Mouse (Mus musculus): Measurements from ENCODE around the gene Xpo4. TPM values are rescaled to one million over a fixed set of nuclear protein-coding genes. Genes with fewer than 3 reads are reported as not detected.
"Not testable (repeated sequence)": the region's sequence is repeated elsewhere in the genome, so short reads cannot be mapped to it uniquely, and the experiment has no call there.

The Xpo4 gene
- 10 to 100 TPM; 11.6 to 12.8 TPM for total RNA-seq (2021)
- long read RNA-seq, experiment 1 = 0 reads
- long read RNA-seq, experiment 2, partial matches to known transcripts = 0 of 2 reads
- long read RNA-seq, experiment 2, other reads (novel, unspliced or antisense) = 1 of 2 reads

- DNase-seq = peak; percentile 88
- intact Hi-C loops (cut with DNase I) = no loop called here
These were observed at the start of gene Xpo4 for GRCm38 (mm10) chr14:57664822-57665627. Xpo4 (minus strand) TSS chr14:57665430.

DNA sequence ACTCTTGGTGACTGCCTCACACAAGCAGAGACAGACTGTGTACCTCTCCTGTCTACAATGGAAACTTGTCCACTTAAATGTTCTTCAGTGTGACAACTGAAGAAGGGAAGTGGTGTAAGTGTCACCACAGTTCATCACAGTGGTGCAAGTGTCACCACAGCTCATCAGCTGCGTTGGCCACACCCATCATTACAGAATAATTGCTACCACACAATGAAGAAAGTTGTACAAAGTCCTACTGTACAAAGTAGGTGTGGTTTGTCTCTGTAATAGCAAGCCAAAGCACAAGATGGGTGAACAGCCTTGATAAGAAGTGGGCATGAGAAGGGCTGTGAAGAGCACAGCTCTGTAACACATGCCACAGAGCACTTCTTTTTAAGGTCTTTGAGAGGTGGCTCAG is 47.7 kb upstream of the Xpo4 start:
- intact Hi-C loops (cut with DNase I) = no loop called here
- DNase-seq = no peak

DNA sequence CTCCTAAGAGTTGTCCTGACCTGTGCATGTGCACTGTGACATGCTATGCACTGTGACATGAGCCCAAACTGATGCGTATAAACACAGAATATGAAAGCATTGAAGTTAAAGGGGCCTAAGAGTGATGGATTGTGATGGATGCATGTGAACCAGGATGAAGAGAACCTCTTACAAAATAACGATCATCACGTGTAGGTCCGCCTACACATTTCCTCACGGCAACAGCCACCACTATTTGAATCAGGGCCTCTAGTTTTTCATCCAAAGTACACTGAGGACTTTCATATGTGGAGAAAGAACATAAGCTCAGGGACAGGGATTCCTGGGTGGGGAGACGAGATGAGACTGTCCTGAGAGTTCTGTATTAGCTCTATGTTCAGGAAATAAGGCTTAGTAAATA is 45.8 kb upstream of the Xpo4 start:
- intact Hi-C loops (cut with DNase I) = no loop called here
- no peak for DNase-seq

GRCm38 (mm10) chr14:57709171-57709570 is 43.9 kb upstream of the Xpo4 start:
- intact Hi-C loops (cut with DNase I) = loop anchor here (2.0 kb wide), 2 partner anchors 14 to 38 kb away; partner anchors contain the start of gene Gm49361

GRCm38 (mm10) chr14:57708580-57708979 is 43.4 kb upstream of the Xpo4 start:
- intact Hi-C loops (cut with DNase I) = loop anchor here (2.0 kb wide), 2 partner anchors 14 to 38 kb away; partner anchors contain the start of gene Gm49361
- DNase-seq = peak; percentile 55 to 60

More at GRCm38 (mm10) chr14:57709171-57709570, 43.9 kb upstream of the Xpo4 start:
- DNase-seq = peak in 1 of 2 experiments; percentile 51

GRCm38 (mm10) chr14:57707100-57707893 is 42.1 kb upstream of the Xpo4 start:
- intact Hi-C loops (cut with DNase I) = no loop called here
- DNase-seq = peak; percentile 59 to 66

DNA sequence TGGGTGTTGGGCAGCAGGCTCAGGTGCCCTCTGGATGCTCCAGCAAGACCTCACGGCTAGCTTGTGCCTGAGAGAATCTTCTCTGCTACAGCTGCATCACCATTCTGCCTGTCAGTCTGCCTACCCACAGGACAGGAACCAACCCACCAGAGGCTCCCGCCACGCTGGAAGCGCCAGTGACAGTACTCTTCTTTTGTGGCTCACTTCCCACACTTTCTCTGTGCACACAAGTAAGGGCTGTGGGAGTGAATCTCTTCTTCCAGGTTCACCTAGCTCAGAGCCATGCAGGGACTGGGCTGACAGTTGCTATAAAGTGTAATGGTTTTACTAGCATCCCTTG is 41.5 kb upstream of the Xpo4 start:
- DNase-seq = no peak
- intact Hi-C loops (cut with DNase I) = no loop called here

- intact Hi-C loops (cut with DNase I) = no loop called here
- no peak for DNase-seq
These were observed 40.5 kb upstream of the Xpo4 start for GRCm38 (mm10) chr14:57705759-57706158.

- intact Hi-C loops (cut with DNase I) = no loop called here
- no peak for DNase-seq
These were observed 39.8 kb upstream of the Xpo4 start for GRCm38 (mm10) chr14:57705075-57705474.

GRCm38 (mm10) chr14:57701915-57702477 is 36.8 kb upstream of the Xpo4 start:
- no peak for DNase-seq
- intact Hi-C loops (cut with DNase I) = no loop called here

DNA sequence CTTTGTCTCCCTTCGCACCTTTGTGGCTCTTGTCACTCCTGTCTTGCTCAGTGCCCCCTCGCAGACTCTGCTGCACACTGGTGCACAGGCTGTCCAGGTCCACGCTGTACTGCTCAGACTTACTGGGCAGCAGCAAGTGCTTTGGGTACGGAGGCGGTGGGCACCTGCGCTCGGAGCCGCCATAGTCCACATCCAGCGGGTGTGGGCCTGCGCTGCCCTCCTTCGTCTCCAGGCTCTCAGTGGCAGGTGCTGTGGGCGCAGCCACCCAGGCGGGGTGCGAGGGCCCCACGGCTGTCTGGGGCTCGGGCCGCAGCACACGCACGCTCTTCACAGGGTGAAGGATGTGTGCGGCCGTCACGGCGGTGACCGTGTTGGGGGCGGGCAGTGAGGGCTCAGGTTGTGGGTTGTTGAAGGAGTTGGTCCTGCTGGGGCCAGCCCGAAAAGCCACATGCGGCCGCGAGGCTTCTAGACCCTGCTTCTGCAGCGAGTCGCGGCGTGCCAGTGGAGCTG is 34.3 kb upstream of the Xpo4 start:
- intact Hi-C loops (cut with DNase I) = no loop called here
- no peak for DNase-seq

GRCm38 (mm10) chr14:57699016-57699415 is 33.8 kb upstream of the Xpo4 start:
- intact Hi-C loops (cut with DNase I) = no loop called here
- DNase-seq = no peak

DNA sequence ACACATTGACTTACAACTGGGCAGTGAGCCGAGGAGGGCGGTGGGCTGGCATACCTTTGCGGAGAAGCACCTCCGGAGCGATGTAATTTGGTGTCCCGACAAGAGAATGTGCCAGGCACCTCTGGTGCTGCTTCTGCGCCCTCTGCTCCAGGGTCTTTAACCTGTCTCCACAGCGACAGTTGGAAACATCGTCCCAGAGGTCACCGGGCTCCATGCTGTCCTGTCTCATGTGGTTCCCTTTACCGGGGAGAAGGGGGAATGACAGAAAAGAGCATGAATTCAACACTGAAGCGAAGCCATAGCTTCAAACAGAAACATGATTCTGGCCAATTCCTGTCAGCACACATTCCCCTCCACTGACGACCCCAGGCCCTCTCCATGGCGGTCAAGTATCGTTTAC is 30.8 kb upstream of the Xpo4 start:
- no peak for DNase-seq
- intact Hi-C loops (cut with DNase I) = no loop called here

DNA sequence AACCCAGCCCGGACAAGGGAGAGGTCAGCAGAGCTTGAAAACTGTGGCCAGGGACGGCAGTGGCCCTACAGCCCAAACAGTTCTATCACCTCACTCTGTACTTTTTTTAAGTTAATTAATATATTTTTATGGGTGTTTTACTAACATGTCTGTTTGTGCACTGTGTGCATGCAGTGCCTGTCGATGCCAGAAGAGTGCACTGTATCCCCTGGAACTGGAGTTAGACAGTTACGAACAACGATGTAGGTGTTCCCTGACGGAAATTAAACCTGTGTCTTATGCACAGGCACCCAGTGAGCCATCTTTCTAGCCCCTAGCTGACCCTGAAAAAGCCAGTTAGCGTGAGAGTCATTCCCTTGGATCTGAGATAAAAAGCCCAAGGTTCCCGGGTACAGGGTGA is 30.3 kb upstream of the Xpo4 start:
- intact Hi-C loops (cut with DNase I) = no loop called here

DNA sequence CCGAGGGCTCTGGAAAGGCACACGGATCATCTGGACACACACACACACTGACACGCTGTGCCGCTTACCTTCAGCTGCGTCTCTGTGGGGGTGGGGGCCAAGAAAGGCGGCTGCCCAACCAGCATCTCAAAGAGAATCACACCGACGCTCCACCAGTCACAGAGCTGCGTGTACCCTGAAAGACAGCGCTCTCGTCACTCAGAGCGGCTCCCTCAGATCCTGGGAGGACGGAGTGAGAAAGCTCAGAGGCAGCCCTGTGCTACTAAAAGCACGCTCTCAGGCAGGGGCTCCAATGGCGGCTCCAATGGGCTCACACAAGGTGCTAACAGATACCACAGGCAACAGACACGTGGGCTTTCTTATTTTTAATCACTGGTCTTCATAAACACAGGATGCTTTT is 29.0 kb upstream of the Xpo4 start:
- intact Hi-C loops (cut with DNase I) = no loop called here
- DNase-seq = no peak

More for the DNA sequence above, 30.3 kb upstream of the Xpo4 start:
- no peak for DNase-seq

- no peak for DNase-seq
- intact Hi-C loops (cut with DNase I) = no loop called here
These were observed 27.4 kb upstream of the Xpo4 start for GRCm38 (mm10) chr14:57692517-57693130.

DNA sequence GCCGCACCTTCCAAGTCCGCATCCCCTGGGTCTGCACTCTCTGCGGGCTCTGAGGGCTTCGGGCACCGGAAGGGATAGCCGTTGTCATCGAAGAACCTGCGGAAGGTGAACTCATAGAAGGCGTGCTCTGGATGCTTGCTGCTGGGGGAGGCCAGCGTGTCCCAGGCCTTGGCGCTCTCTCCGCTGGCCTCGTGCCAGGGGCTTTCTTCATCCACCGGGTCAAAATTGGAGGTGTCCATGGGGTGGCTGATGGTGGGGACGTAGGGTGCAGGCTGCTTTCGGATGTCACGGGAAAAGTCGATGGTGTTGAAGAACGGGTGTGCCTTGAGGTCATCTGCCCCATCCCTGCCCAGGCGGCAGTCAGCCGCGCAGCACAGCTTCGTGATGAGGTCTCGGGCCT is 26.1 kb upstream of the Xpo4 start:
- intact Hi-C loops (cut with DNase I) = no loop called here
- DNase-seq = no peak

- no peak for DNase-seq
- intact Hi-C loops (cut with DNase I) = no loop called here
These were observed 25.5 kb upstream of the Xpo4 start for GRCm38 (mm10) chr14:57690681-57691080.

DNA sequence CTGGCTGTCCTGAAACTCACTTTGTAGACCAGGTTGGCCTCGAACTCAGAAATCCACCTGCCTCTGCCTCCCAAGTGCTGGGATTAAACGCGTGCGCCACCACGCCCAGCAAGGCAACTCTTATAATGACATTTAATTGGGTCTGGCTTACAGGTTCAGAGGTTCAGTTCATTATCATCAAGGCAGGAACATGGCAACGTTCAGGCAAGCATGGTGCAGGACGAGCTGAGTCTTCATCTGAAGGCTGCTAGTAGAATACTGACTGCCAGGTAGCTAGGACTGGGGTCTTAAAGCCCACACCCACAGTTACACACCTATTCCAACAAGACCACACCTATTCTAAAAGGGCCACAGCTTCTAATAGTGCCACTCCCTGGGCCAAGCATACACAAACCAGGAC is 22.8 kb upstream of the Xpo4 start:
- DNase-seq = not testable (repeated sequence)
- intact Hi-C loops (cut with DNase I) = loop anchor here (2.0 kb wide), 1 partner anchor 57 kb away; no protein-coding TSS in a partner anchor

DNA sequence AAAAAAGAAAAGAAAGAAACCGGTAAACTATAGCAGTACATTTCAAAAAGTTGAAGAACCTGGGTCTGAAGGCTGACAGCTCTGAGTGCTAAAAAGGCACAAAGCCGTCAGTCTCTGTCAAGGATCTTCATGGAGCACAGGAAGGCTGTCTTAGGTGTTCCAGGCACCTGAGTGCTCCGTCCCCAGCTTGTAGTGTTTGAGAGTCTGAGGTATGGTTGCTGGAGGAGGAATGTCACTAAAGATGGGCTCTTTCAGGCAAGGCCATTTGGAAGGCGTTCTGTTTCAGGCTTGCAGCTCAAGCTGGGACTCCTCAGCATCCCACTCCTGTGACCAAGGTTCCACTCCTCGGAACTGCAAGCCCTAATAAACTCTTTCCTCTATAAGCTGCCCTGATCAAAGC is 22.2 kb upstream of the Xpo4 start:
- intact Hi-C loops (cut with DNase I) = no loop called here

More for the DNA sequence above, 22.2 kb upstream of the Xpo4 start:
- DNase-seq = no peak
